ENCODE assay signal across 21 mouse cellular contexts in the genomic region with DNA sequence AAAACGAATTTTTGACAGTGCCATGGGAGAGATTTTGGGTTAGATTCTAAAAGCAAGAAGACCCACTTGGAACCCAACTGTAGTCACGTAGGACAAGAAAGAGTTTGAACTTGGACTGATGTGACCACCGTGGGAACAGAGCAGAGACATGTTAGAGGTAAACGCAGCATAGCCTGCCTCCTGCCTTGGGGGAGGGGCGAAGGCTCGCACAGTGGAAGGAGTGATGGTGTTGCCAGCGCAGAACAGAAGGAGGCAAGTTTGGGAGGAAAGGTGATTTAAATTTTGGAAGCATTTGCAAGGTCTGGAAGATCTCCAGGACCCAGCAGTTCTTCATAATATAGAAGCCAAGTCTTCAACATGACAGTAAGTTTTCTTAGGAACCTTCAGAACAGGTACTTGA.
"Had no signal": no experiment of that assay in that cellular context is flagged by ENCODE, and none has a peak within 500 bp of the region (broad histone marks: within the 10 kb centered on the region; RNA-seq: fewer than 3 reads in every experiment).

No protein-coding gene starts in this region.

- H3K27me3 ChIP-seq: hindbrain, embryonic 13.5 days; hindbrain, embryonic 15.5 days; kidney, embryonic 15.5 days; limb, embryonic 12.5 days; liver, embryonic 13.5 days; liver, embryonic 15.5 days had no signal

- H3K9me3 ChIP-seq: heart, embryonic 10.5 days; heart, embryonic 12.5 days; hindbrain, embryonic 13.5 days; hindbrain, embryonic 15.5 days; kidney, embryonic 15.5 days; limb, embryonic 10.5 days; limb, embryonic 12.5 days; liver, embryonic 13.5 days; liver, embryonic 15.5 days had no signal

- DNase-seq: gastrocnemius, postnatal 14 days; gastrocnemius, postnatal 36 days; heart, postnatal 10 days; kidney, adult 11 months; kidney, adult 9 months; kidney, postnatal 36 days; liver; liver, embryonic 13.5 days had no signal

- H3K4me1 ChIP-seq: heart, embryonic 12.5 days; hindbrain, embryonic 13.5 days; hindbrain, embryonic 15.5 days; kidney, embryonic 15.5 days; liver, embryonic 13.5 days; liver, embryonic 15.5 days had no signal

- H3K27ac ChIP-seq: heart, embryonic 10.5 days; hindbrain, embryonic 13.5 days; hindbrain, embryonic 15.5 days; hindbrain, postnatal 0 days; kidney, embryonic 15.5 days; kidney, postnatal 0 days; layer of hippocampus, adult 2 months; left cerebral cortex, adult 2 months; limb, embryonic 10.5 days; limb, embryonic 12.5 days; liver, embryonic 13.5 days; liver, embryonic 15.5 days had no signal

- H3K4me3 ChIP-seq: heart, embryonic 10.5 days; heart, embryonic 12.5 days; hindbrain, embryonic 13.5 days; hindbrain, embryonic 15.5 days; kidney, embryonic 15.5 days; layer of hippocampus, adult 2 months; left cerebral cortex, adult 2 months; limb, embryonic 10.5 days; limb, embryonic 12.5 days; liver, embryonic 13.5 days; liver, embryonic 15.5 days had no signal

- ATAC-seq: hindbrain, postnatal 0 days had no signal

- H3K4me2 ChIP-seq: heart, embryonic 12.5 days; hindbrain, embryonic 13.5 days; hindbrain, embryonic 15.5 days; kidney, embryonic 15.5 days; limb, embryonic 12.5 days; liver, embryonic 11.5 days; liver, embryonic 13.5 days; liver, embryonic 15.5 days had no signal

- H3K36me3 ChIP-seq: heart, embryonic 10.5 days; heart, embryonic 12.5 days; hindbrain, embryonic 13.5 days; hindbrain, embryonic 15.5 days; limb, embryonic 10.5 days; limb, embryonic 12.5 days; liver, embryonic 13.5 days; liver, embryonic 15.5 days had no signal

- H3K9ac ChIP-seq: heart, embryonic 12.5 days; hindbrain, embryonic 13.5 days; hindbrain, embryonic 15.5 days; kidney, embryonic 15.5 days; limb, embryonic 12.5 days; liver, embryonic 13.5 days; liver, embryonic 15.5 days had no signal
